Mouse (Mus musculus): ENCODE measurements around the gene Plch2.

DNA sequence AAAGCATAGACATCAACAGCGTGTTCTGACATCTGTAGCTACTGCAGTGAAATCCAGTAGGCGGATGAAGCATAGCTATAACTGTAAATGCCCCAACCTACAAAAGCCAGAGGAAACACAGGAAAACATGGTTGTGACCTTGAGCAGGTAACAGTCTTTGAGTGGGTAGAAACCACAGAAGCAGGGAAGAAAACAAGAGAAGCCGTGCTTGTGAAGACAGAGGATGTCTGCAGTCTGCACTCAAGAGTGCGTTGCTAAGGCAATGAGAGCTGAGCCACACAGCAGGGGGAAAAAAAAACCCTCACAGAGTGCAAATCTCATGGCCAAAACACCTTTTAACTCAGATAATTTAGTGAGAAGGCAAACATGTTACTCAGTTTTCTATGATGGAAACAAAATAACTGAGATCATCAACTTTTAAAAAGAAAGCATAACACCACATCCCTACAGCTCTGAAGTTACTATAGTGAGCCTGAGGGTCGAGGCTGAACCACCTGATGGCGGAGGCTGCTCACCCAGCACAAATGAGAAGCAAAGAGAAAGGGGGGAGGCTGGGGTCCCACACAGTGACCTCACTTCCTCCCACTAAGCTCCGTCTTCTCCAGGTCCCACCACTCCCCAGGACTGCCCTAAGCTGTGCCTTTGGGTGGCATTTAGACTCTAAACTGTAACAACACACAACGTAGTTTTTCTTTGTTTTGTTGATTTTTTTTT, 119.9 kb downstream of the Plch2 start:
- TF ChIP-seq CTCF (IDR thresholded peaks at IDR 0.05; ENCODE audit: control insufficient read depth, insufficient read depth, insufficient read length) (no peak), CEBPB (IDR thresholded peaks at IDR 0.05; ENCODE audit: low read depth) (no peak), MAX (IDR thresholded peaks at IDR 0.05) (no peak), USF1 (IDR thresholded peaks at IDR 0.05; ENCODE audit: low read depth) (no peak)
